Mouse (Mus musculus): ENCODE results near the gene Lkaaear1.
A peak's percentile ranks its signal among the peaks of the same experiment; 100 is the strongest.

Lkaaear1 gene

GRCm38 (mm10) chr2:181698241-181698640, at the start of gene Lkaaear1:
TSS of gene Lkaaear1 (minus strand) at chr2:181698442.
- no peak for DNase-seq (ENCODE audit: low spot score in 2 of 2)

GRCm38 (mm10) chr2:181730051-181730450, 31.8 kb upstream of the Lkaaear1 start:
- peak in 1 of 2 experiments; percentile 12 for DNase-seq (ENCODE audit: low spot score in 2 of 2)

DNA sequence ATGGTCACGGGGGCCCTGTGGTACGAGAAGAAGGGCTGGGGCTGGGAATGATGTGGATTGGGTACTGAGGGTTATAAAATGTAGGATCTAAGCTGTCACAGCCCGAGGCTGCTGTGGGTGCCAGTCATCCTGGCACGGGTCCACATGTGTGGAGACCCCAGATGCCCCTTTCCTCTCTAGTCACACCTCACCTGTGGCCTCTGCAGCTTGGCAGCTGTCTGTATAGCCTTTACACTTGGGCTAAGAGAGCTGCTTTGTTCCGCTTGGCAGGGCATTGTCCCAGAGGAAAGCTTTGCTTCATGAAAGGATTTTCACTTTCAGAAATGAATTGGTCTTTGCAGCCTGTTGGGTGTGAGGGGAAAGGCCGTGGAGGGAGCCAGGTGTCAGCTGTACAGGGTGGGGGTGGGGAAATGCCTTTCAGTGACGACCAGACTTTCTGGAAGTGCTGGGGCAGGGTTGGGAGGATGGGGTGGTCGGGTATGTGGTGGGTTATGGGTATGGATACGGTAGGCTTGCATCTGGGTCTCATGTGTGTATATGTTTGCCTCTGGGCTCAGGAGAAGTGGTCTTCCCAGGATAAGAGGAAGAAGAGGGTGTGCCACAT, 29.5 kb upstream of the Lkaaear1 start:
- no peak for DNase-seq (ENCODE audit: low spot score in 2 of 2)

- peak in 1 of 2 experiments; percentile 25 for DNase-seq (ENCODE audit: low spot score in 2 of 2)
Measured at GRCm38 (mm10) chr2:181722213-181722612, 24.0 kb upstream of the Lkaaear1 start.

DNA sequence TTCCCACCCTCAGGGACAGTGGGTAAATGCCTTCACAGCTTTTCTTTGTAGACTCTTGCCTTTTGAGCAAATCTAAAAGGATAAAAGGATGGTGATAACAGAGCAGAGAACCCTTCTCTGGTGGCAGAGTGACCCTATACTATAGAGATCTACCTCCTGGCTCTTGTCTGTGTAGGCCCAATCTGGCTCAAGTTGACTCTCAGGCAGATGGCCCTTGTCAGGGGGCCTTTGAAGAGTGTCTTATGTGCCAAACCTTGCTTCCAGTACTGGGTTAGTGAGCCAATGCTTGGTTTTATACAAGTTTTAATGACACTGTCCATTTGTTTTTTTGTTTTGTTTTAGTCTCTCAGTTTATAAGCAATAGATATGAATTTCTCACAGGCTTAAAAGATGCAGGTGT, 23.0 kb upstream of the Lkaaear1 start:
- no peak for DNase-seq (ENCODE audit: low spot score in 2 of 2)

DNA sequence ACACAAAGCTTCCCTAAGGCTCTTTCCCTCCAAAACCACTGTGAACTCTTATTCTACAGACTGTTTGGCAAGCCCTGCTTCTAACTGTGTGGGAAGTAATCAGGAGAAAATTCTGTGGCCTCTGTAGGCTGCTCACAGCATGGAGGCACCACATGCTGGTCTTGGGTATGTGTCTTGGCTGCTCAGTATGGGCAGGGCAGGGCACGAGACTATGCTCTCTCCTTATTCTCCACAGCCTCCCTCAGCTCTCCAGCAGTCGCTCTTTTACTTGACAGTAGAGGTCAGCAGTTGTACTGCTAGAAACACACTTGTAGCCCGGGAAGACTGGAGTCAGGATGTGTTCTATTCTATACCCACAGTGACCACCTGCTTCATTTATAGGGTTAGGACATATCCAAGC, 21.8 kb upstream of the Lkaaear1 start:
- DNase-seq (ENCODE audit: low spot score in 2 of 2): no peak

DNA sequence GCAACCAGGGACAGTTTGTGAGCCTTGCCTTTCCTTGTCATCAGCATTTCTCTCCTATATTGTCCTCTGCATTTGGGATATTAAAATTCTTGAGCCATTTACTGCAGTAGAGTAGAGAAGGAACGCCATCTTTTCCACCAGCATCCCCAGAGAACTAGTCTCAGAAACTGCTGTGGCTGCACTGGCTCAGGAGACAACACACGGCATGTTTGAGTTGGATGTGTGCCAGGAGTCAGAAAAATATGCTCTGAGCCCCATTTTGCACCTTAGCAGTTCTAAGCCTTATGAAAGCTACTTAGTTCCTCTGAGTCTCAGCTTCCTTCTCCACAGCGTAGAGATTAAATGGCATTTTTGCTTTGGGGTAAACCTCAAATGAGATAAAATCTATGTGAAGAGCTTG, 18.7 kb upstream of the Lkaaear1 start:
- no peak for DNase-seq (ENCODE audit: low spot score in 2 of 2)

DNA sequence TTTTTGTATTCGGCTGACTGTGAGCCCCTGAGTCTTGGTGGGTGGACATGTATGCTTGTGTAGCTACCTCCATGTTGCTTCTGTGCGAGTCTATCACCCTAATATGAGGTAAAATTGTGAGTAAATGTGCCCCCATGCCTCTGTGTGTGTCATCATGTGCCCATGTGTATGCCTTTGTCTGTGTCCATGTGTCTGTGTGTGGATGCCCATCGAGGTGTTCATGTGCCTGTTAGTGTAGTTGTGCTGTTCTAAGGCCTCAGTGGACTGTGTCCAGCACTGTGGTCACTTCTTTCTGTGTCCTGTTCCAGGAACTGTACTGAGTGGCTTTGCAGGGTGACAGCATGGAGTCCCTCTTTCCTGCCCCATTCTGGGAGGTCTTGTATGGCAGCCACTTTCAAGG, 17.1 kb upstream of the Lkaaear1 start:
- DNase-seq (ENCODE audit: low spot score in 2 of 2): no peak

DNA sequence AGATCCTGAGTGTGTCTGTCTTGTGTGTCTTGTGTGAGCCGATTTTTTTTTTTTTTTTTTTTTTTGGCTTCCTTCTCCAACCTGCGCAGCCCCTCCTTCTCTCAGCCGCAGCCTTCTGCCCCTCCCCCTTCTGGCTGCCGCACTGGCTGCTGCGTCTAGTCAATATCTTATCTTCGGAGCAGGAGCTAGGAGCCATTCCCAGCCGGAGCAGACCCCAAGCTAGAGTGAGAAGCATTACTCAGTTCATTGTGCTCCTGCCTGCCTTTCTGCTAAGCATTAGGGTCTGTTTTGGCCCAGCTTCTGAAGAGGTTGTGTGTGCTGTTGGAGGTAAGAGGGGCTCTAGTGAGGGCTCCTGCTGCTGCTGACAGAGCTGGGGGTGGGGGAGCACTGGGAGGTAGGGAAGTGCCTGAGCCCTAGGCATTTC, 16.7 kb upstream of the Lkaaear1 start, which contains the start of gene Oprl1:
Gene Oprl1 (plus strand): TSS at position 114 of the 424 bp plus-strand sequence.
- peak in 1 of 2 experiments; percentile 15 for DNase-seq (ENCODE audit: low spot score in 2 of 2)

DNA sequence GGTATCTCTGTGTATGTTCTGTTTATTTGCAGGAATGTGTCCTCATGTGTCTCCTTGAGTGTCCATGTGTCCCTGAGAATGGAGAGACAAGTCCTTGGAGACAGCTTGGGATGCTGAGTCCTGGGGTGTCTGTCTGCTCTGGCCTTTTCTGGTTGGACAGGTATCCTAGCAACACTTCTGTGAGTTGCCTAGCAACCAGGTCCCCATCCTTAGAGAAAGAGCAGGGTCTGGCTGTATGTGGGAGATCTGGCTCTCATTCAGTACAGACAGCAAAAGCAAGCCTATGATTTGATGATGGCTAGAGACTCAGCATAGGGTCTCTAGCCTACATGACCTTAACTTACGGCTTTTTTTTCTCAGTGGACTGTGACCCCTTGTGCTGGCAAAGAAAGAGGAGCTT, 15.5 kb upstream of the Lkaaear1 start:
- DNase-seq (ENCODE audit: low spot score in 2 of 2): no peak

DNA sequence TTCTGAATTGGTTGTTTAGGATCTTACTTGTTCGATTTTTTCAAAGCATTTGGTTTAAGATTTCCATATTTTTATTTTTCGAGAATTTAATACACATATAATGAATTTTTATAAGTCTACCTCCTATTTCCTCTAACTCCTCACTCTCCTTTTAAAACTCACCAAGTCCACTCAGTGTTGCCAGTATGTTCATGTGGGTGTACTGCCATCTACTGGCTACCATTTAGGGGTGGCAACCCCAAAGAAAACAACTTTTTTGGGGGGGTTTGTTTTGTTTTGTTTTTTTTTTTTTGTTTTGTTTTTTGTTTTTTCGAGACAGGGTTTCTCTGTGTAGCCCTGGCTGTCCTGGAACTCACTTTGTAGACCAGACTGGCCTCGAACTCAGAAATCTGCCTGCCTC, 8.4 kb upstream of the Lkaaear1 start:
- peak in 1 of 2 experiments; percentile 32 for DNase-seq (ENCODE audit: low spot score in 2 of 2)

DNA sequence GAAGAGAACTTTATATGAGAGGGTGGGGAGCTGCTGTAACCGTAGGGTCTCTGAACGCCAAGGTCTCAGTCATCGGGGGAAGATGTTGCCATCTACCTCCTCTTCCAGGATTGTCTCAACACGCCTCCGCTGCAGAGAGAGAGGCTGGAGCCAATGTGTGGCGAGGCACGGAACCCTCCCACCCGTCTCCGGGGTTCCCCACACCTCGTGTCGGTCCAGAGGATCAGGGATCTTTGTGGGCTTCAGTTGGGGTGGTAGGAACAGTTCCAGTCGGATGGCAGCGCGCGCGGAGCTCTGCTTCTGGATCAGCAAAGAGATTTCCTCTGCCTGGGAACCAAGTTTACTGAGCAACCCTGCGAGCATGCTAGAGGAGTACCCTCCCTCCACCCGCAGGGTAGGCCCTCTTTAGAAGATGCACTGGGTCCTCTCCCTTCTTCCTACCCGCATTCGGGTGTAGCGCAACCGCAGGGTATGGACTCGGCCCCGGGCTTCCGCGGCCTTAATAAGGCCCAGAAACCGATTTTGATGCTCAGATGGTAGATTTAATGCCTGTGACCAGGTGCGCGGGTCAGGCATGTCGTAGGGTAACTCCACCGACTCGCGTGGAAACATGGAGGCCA, 1.3 kb downstream of the Lkaaear1 start:
- DNase-seq (ENCODE audit: low spot score in 2 of 2): no peak

GRCm38 (mm10) chr2:181695776-181696175, 2.5 kb downstream of the Lkaaear1 start:
- no peak for DNase-seq (ENCODE audit: low spot score in 2 of 2)

- no peak for DNase-seq (ENCODE audit: low spot score in 2 of 2)
Measured at GRCm38 (mm10) chr2:181694581-181694980, 3.7 kb downstream of the Lkaaear1 start.

DNA sequence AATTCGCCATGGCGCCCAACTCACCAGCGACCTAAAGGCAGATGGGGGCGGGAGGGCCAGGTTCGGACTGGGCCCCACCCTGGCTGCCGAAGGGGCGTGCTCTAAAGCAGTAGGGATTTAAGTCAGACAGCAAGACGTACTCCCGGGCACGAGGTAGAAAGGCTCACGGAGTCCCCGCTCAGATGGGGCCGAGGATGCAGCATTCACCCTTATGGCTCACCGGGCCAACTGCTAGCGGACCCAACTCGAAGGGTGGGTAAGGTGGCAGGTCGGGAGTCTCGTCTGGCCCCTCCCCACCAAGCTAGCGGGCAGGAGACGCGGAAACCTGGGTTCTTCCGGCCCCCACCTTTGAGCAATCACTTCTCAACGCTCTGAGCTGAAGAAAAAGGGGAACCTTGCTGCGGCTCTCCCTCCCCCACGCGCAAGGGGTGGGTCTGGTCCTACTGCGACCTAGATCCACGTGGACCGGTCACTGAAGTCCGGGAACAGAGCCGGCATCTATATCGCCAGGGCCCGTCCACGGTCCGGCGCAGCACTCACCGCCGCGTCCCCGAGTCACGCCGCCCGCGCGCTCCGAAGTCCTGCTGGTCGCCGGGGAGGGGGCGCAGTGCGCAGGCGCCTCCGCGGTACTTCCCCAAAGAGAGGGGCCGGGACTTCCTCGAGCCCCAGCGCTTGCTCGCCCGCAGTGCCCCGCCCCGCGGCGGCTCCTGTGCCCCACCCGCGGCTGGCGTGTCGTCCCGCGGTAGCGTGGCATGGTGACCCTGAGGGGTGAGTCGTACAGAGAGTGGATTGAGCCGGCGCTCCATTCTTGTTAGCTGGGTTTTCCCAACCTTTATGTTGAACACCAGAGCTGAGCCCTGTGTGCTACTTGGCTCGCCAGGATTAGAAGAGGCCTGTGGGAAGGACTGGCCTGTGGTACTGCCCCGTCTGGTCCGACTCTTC, 4.6 kb downstream of the Lkaaear1 start, which contains the start of gene Rgs19:
Gene Rgs19 (minus strand): TSS at position 639 of the 942 bp plus-strand sequence.
- DNase-seq (ENCODE audit: low spot score in 2 of 2): peak; percentile 83

GRCm38 (mm10) chr2:181692304-181692703, 5.9 kb downstream of the Lkaaear1 start:
- no peak for DNase-seq (ENCODE audit: low spot score in 2 of 2)

DNA sequence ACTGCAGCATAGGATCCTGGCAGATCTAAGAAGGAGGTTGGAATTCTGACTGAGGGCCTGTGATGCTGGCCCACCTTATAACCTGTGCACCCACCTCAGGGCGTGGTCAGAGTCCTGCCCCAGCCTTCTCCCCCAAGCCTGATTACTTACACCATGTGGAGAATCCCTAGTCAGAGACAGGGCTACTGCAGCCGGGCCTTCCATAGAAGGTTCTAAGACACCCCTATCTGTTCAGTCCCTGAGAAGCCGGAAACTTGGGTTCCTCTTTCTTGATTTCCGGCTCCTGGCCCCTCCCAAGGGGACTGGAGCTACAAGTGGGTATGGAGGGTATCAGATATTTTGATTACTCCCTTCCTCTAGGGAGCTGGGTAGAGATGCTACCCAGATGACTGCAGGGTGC, 6.7 kb downstream of the Lkaaear1 start:
- DNase-seq (ENCODE audit: low spot score in 2 of 2): peak in 1 of 2 experiments; percentile 35

DNA sequence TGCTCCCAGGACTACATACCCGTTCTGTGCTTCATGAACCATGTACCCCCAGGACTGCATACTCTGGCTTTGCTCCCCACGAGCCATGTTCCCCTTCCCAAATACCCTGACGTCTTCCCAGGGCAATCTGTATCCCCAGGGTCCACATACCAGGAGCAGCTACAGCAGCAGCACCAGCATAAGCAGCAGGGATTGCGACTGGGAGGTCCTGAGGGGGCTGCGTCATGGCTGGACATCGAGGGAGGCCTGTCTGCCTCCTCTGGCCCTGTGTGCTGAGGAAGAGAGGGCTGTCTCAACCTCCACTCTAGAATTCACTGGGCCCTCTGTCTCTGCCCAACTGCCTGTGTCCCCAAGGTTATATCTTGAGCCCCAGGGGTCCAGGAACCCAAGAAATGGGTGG, 7.2 kb downstream of the Lkaaear1 start:
- DNase-seq (ENCODE audit: low spot score in 2 of 2): no peak

DNA sequence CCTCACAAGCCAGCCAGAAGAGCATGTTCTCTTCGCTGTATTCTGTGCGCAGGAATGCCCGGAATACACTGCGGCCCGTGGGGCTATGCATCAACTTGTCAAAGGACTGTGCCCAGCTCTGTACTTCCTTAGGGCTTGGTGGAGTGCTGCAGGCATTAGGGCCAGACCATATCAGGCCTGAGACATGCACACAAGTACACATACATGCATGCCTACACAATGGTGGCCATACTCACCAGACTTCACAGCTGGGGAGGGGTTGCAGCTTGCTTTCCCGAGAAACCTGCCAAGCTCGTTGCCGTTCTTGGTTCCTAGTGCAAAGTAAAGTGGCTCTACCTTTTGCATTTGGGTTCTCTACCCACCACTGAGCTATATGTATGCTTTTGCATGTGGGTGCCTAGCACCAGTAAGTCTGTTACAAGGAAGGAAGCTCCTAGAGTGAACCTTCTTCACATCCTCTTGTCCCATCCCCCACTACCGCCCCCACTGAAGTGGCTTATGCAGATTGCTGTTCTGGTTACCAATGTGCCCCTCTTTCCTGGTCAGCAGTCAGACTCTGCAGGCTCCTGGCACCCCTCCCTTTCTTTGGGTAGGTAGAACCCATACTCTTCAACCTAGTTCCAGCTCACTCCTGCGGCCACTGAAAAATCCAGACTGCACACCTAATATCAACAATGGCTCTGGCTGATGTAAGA, 8.6 kb downstream of the Lkaaear1 start:
- DNase-seq (ENCODE audit: low spot score in 2 of 2): no peak

DNA sequence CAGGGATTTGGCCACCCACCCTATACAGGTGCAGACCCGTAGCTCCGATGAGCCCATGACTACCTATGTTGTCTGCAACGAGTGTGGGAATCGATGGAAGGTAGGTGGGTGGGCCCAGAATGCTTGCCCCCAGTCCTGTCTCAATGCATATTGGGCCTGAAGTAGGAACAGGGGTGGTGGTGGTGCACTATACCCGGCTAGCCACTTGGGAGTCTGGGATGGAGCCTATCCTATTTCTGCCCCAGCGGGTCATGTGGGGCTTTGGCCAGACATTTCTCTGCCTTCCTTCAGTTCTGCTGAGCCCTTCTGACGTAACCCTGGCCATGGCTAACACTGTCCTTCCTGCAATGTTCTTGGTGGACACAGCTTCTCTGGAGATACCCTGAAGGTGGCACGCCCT, 10.7 kb downstream of the Lkaaear1 start:
- no peak for DNase-seq (ENCODE audit: low spot score in 2 of 2)

- no peak for DNase-seq (ENCODE audit: low spot score in 2 of 2)
Measured at GRCm38 (mm10) chr2:181685686-181686085, 12.6 kb downstream of the Lkaaear1 start.

GRCm38 (mm10) chr2:181684713-181685112, 13.5 kb downstream of the Lkaaear1 start:
- no peak for DNase-seq (ENCODE audit: low spot score in 2 of 2)

Data from thymus, postnatal 10 days (tissue).